Mouse (Mus musculus): Measurements from ENCODE around the gene Zfyve9. TPM values are rescaled to one million over a fixed set of nuclear protein-coding genes. Genes with fewer than 3 reads are reported as not detected.

Zfyve9 gene
- polyA plus RNA-seq, 1 experiment, result 3.2 TPM

- Histone ChIP-seq H3K36me3 (ENCODE audit: control insufficient read depth, insufficient read depth, low read length) (no peaks in the 10 kb centered on the region), H3K4me3 (ENCODE audit: low read depth, low read length) (peak overlapping the region; percentile 99), H3K4me1 (ENCODE audit: control insufficient read depth, insufficient read depth, insufficient read length, low read length) (peaks cover 3% of the 10 kb centered on the region; the same call in 1 of the 2 replicates), H3K27ac (ENCODE audit: insufficient read depth, low read depth, low read length) (no peak overlapping the region), H3K27me3 (ENCODE audit: control insufficient read depth, insufficient read depth, low read length) (no peaks in the 10 kb centered on the region)
- 0 out of 2 replicates have a peak, but pooled peaks have one; percentile 5 for TF ChIP-seq CTCF (IDR thresholded peaks at IDR 0.05; ENCODE audit: extremely low read depth, insufficient read length, insufficient replicate concordance, low read depth, low read length)
- no peak for TF ChIP-seq POLR2A (IDR thresholded peaks at IDR 0.05; ENCODE audit: low read depth, low read length)
- WGBS, result 1% methylated on average over 20 of the region's 20 CpGs
Measured at GRCm38 (mm10) chr4:108780864-108781205, 237 bp upstream of the Zfyve9 start.

DNA sequence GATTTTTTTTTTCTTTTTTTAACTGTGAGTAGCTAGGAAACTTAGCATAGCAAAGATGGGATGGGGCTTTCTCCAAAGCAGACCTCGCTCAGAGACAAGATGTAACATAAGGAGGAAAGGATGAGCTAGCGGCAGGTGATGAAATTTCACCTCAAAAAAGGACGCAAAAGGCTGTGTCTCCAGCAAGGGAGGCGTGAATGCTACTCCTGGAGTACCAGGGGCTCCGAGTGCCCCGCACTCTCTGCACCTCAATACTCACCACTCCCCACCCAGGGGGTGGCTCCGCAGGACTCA lies 888 bp downstream of the Zfyve9 start:
- Histone ChIP-seq H3K4me1 (ENCODE audit: control insufficient read depth, insufficient read depth, insufficient read length, low read length) (peaks cover 3% of the 10 kb centered on the region; the same call in 1 of the 2 replicates), H3K4me3 (ENCODE audit: low read depth, low read length) (peak overlapping the region; percentile 99), H3K27me3 (ENCODE audit: control insufficient read depth, insufficient read depth, low read length) (no peaks in the 10 kb centered on the region), H3K36me3 (ENCODE audit: control insufficient read depth, insufficient read depth, low read length) (no peaks in the 10 kb centered on the region), H3K27ac (ENCODE audit: insufficient read depth, low read depth, low read length) (peak overlapping the region; percentile 92)
- TF ChIP-seq POLR2A (IDR thresholded peaks at IDR 0.05; ENCODE audit: low read depth, low read length) (no peak), CTCF (IDR thresholded peaks at IDR 0.05; ENCODE audit: extremely low read depth, insufficient read length, insufficient replicate concordance, low read depth, low read length) (no peak)
- WGBS, result under 1% methylated on average over 7 of the region's 7 CpGs

DNA sequence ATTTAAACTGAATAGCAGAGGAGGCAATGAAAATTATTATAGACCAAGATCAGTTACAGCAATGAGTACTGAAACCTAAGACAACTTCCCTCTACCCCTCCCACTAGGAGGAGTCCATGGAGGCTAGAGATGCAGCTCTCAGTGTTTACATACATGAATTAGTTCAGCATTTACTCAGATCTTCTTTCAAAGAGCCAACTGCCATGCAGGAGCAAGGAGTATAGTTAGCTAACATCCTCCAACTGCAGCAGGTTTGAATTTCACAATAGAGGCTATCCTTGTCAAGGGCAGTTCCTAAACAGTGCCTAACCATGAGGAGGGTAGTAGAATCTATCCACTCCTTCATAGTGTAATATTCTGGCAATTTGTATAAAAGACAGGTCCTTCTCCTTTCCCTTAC lies 12.1 kb downstream of the Zfyve9 start:
- TF ChIP-seq CTCF (IDR thresholded peaks at IDR 0.05; ENCODE audit: extremely low read depth, insufficient read length, insufficient replicate concordance, low read depth, low read length) (no peak), POLR2A (IDR thresholded peaks at IDR 0.05; ENCODE audit: low read depth, low read length) (no peak)
- no peak overlapping the region for H3K27ac ChIP-seq (ENCODE audit: insufficient read depth, low read depth, low read length)
- H3K27me3 ChIP-seq (ENCODE audit: control insufficient read depth, insufficient read depth, low read length), result no peaks in the 10 kb centered on the region
- no peaks in the 10 kb centered on the region for H3K4me1 ChIP-seq (ENCODE audit: control insufficient read depth, insufficient read depth, insufficient read length, low read length)
- no peaks in the 10 kb centered on the region for H3K36me3 ChIP-seq (ENCODE audit: control insufficient read depth, insufficient read depth, low read length)
- H3K4me3 ChIP-seq (ENCODE audit: low read depth, low read length), result no peak overlapping the region

- Histone ChIP-seq H3K36me3 (ENCODE audit: control insufficient read depth, insufficient read depth, low read length) (no peaks in the 10 kb centered on the region), H3K4me1 (ENCODE audit: control insufficient read depth, insufficient read depth, insufficient read length, low read length) (peaks cover 4% of the 10 kb centered on the region; the same call in 1 of the 2 replicates), H3K4me3 (ENCODE audit: low read depth, low read length) (no peak overlapping the region), H3K27me3 (ENCODE audit: control insufficient read depth, insufficient read depth, low read length) (no peaks in the 10 kb centered on the region), H3K27ac (ENCODE audit: insufficient read depth, low read depth, low read length) (peak overlapping the region; percentile 60; the same call in 1 of the 2 replicates)
- TF ChIP-seq POLR2A (IDR thresholded peaks at IDR 0.05; ENCODE audit: low read depth, low read length) (no peak), CTCF (IDR thresholded peaks at IDR 0.05; ENCODE audit: extremely low read depth, insufficient read length, insufficient replicate concordance, low read depth, low read length) (no peak)
- WGBS, result 37% methylated on average over 3 of the region's 3 CpGs
Measured at GRCm38 (mm10) chr4:108759583-108759982, 21.0 kb downstream of the Zfyve9 start.

DNA sequence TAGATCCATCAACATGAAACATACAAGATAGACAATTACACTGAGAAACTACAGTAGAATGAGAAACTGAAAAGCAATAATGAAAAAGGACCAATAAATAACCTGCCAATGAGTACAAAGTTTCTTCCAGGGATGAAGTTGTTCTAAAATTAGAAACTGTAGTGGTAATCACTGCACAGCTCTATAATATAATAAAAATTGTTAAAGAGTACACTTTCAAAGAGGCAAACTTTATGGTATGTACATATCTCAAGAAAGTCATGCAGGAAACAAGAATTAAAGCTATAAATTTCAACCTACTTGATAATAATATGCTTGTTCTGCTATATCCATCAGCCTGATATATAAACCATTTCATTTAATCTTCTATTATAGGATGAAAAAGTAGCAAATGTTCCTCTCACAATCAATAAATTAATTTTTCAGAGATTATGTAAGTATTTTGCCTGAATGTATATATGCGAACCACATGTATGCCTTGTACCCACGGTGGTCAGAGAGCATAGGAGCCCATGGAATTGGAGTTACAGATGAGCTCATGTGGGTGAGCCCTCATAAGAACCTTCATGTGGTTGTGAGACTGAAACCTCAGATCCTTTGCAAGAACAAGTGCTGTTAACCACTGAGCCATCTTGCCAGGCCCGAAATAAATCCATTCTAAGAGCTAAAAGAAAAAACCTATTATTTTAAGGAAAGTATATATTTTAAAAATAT lies 34.3 kb downstream of the Zfyve9 start:
- H3K4me3 ChIP-seq (ENCODE audit: low read depth, low read length), result no peak overlapping the region
- TF ChIP-seq POLR2A (IDR thresholded peaks at IDR 0.05; ENCODE audit: low read depth, low read length) (no peak), CTCF (IDR thresholded peaks at IDR 0.05; ENCODE audit: extremely low read depth, insufficient read length, insufficient replicate concordance, low read depth, low read length) (no peak)
- H3K27me3 ChIP-seq (ENCODE audit: control insufficient read depth, insufficient read depth, low read length), result no peaks in the 10 kb centered on the region
- 46% methylated on average over 3 of the region's 3 CpGs for WGBS
- H3K4me1 ChIP-seq (ENCODE audit: control insufficient read depth, insufficient read depth, insufficient read length, low read length), result peaks cover 7% of the 10 kb centered on the region
- no peak overlapping the region for H3K27ac ChIP-seq (ENCODE audit: insufficient read depth, low read depth, low read length)
- H3K36me3 ChIP-seq (ENCODE audit: control insufficient read depth, insufficient read depth, low read length), result no peaks in the 10 kb centered on the region

- no peak overlapping the region for H3K4me3 ChIP-seq (ENCODE audit: low read depth, low read length)
- TF ChIP-seq CTCF (IDR thresholded peaks at IDR 0.05; ENCODE audit: extremely low read depth, insufficient read length, insufficient replicate concordance, low read depth, low read length) (no peak), POLR2A (IDR thresholded peaks at IDR 0.05; ENCODE audit: low read depth, low read length) (no peak)
- no peaks in the 10 kb centered on the region for H3K27me3 ChIP-seq (ENCODE audit: control insufficient read depth, insufficient read depth, low read length)
- 74% methylated on average over 3 of the region's 3 CpGs for WGBS
- 0 out of 2 replicates have a peak, but pooled peaks cover 2% of the 10 kb centered on the region for H3K36me3 ChIP-seq (ENCODE audit: control insufficient read depth, insufficient read depth, low read length)
- no peaks in the 10 kb centered on the region for H3K4me1 ChIP-seq (ENCODE audit: control insufficient read depth, insufficient read depth, insufficient read length, low read length)
- H3K27ac ChIP-seq (ENCODE audit: insufficient read depth, low read depth, low read length), result no peak overlapping the region
Measured at GRCm38 (mm10) chr4:108731582-108731981, 49.0 kb downstream of the Zfyve9 start.

- TF ChIP-seq POLR2A (IDR thresholded peaks at IDR 0.05; ENCODE audit: low read depth, low read length) (no peak), CTCF (IDR thresholded peaks at IDR 0.05; ENCODE audit: extremely low read depth, insufficient read length, insufficient replicate concordance, low read depth, low read length) (no peak)
- H3K4me3 ChIP-seq (ENCODE audit: low read depth, low read length), result no peak overlapping the region
- WGBS, result 24% methylated on average over 1 of the region's 1 CpGs
- H3K27ac ChIP-seq (ENCODE audit: insufficient read depth, low read depth, low read length), result no peak overlapping the region
- H3K4me1 ChIP-seq (ENCODE audit: control insufficient read depth, insufficient read depth, insufficient read length, low read length), result no peaks in the 10 kb centered on the region
- H3K27me3 ChIP-seq (ENCODE audit: control insufficient read depth, insufficient read depth, low read length), result no peaks in the 10 kb centered on the region
- 0 out of 2 replicates have a peak, but pooled peaks cover 2% of the 10 kb centered on the region for H3K36me3 ChIP-seq (ENCODE audit: control insufficient read depth, insufficient read depth, low read length)
Measured at GRCm38 (mm10) chr4:108730450-108730849, 50.1 kb downstream of the Zfyve9 start.
